Mouse (Mus musculus) thymus, adult 2 months (tissue): Measurements from ENCODE around the gene Col6a3. TPM values are rescaled to one million over a fixed set of nuclear protein-coding genes. Genes with fewer than 3 reads are reported as not detected.

Experiments
- DNase-seq: peaks from one replicate; pipeline ENCODE4 v3.0.0; 2021
- H3K27ac ChIP-seq: fragments of 200-500 bp; 2 replicates; pipeline ENCODE4 v1.5.1; 2012; ENCODE audit warnings: low read length, control low read depth; ENCODE audit not compliant: control insufficient read depth, insufficient read depth
- H3K27me3 ChIP-seq: fragments of 200-500 bp; 2 replicates; pipeline ENCODE4 v1.6.1; 2012; ENCODE audit warnings: mild to moderate bottlenecking, low read length, moderate library complexity, mixed read lengths; ENCODE audit not compliant: control insufficient read depth, insufficient read depth
- H3K36me3 ChIP-seq: fragments of 200-500 bp; 2 replicates; pipeline ENCODE4 v1.6.1; 2012; ENCODE audit warnings: mild to moderate bottlenecking, low read length, moderate library complexity; ENCODE audit not compliant: control insufficient read depth, insufficient read depth
- H3K4me1 ChIP-seq: fragments of 200-500 bp; replicated peaks from 2 replicates; pipeline ENCODE4 v1.6.1; 2012; ENCODE audit warnings: low read length; ENCODE audit not compliant: control insufficient read depth, insufficient read depth
- H3K4me3 ChIP-seq: fragments of 200-500 bp; 2 replicates; pipeline ENCODE4 v1.5.1; 2012; ENCODE audit warnings: mild to moderate bottlenecking, low read length, control low read depth, moderate library complexity; ENCODE audit not compliant: control insufficient read depth, insufficient read depth
- CTCF ChIP-seq: fragments of 200-500 bp; IDR thresholded peaks from 2 replicates; pipeline ENCODE4 v1.5.1; 2012; ENCODE audit warnings: mild to moderate bottlenecking, control low read depth, low read length, moderate library complexity, borderline replicate concordance; ENCODE audit not compliant: control insufficient read depth, poor library complexity, insufficient read depth; ENCODE audit errors: extremely low read depth
- POLR2A ChIP-seq: fragments of 200-500 bp; IDR thresholded peaks from 2 replicates; pipeline ENCODE4 v1.6.1; 2012; ENCODE audit warnings: mild to moderate bottlenecking, low read length, control low read depth, moderate library complexity; ENCODE audit not compliant: control insufficient read depth, poor library complexity, insufficient read depth; ENCODE audit errors: extremely low read depth
- WGBS: fragments of 180-500 bp; shearing (Covaris S2); methylation state at CpG from one replicate; pipeline ENCODE4 v1.1.7; 2018; 5-methylcytosine and 5-hydroxymethylcytosine counted together
- polyA plus RNA-seq: library from polyadenylated mRNA; depleted of rRNA; stranded (reverse); fragments of >200 nt; gene quantifications from 2 replicates; pipeline ENCODE4 v1.2.3, GENCODE M21; 2012

Col6a3 gene
- polyA plus RNA-seq, 1 experiment = 6.8 TPM

GRCm38 (mm10) chr1:90866734-90867133, 23.0 kb upstream of the Col6a3 start:
- Histone ChIP-seq H3K27me3 (no peaks in the 10 kb centered on the region), H3K4me1 (no peaks in the 10 kb centered on the region), H3K27ac (no peak overlapping the region), H3K36me3 (no peaks in the 10 kb centered on the region), H3K4me3 (no peak overlapping the region)
- no peak for DNase-seq
- WGBS = 88% methylated on average over 7 of the region's 7 CpGs
- TF ChIP-seq POLR2A = no peak
- TF ChIP-seq CTCF = no peak

GRCm38 (mm10) chr1:90855880-90856279, 12.1 kb upstream of the Col6a3 start:
- H3K27me3 ChIP-seq = no peaks in the 10 kb centered on the region
- 94% methylated on average over 5 of the region's 5 CpGs for WGBS
- no peak overlapping the region for H3K27ac ChIP-seq
- no peak for TF ChIP-seq POLR2A
- no peaks in the 10 kb centered on the region for H3K4me1 ChIP-seq
- H3K4me3 ChIP-seq = no peak overlapping the region
- H3K36me3 ChIP-seq = no peaks in the 10 kb centered on the region
- DNase-seq = no peak

- TF ChIP-seq CTCF (no peak), POLR2A (no peak)
- H3K36me3 ChIP-seq = no peaks in the 10 kb centered on the region
- no peak overlapping the region for H3K27ac ChIP-seq
- H3K4me3 ChIP-seq = no peak overlapping the region
- peak; percentile 37 for DNase-seq
- 44% methylated on average over 8 of the region's 8 CpGs for WGBS
- no peaks in the 10 kb centered on the region for H3K4me1 ChIP-seq
- H3K27me3 ChIP-seq = no peaks in the 10 kb centered on the region
Observed at GRCm38 (mm10) chr1:90849836-90850235, 6.1 kb upstream of the Col6a3 start.

GRCm38 (mm10) chr1:90845206-90845605, 1.4 kb upstream of the Col6a3 start:
- no peak overlapping the region for H3K4me3 ChIP-seq
- no peaks in the 10 kb centered on the region for H3K4me1 ChIP-seq
- no peaks in the 10 kb centered on the region for H3K27me3 ChIP-seq
- no peaks in the 10 kb centered on the region for H3K36me3 ChIP-seq
- 84% methylated on average over 10 of the region's 10 CpGs for WGBS
- H3K27ac ChIP-seq = no peak overlapping the region
- no peak for DNase-seq
- no peak for TF ChIP-seq CTCF
- TF ChIP-seq POLR2A = no peak

- no peak overlapping the region for H3K4me3 ChIP-seq
Observed at GRCm38 (mm10) chr1:90842789-90843587, 783 bp downstream of the Col6a3 start.

GRCm38 (mm10) chr1:90840250-90840649, 3.5 kb downstream of the Col6a3 start:
- no peaks in the 10 kb centered on the region for H3K36me3 ChIP-seq
- TF ChIP-seq POLR2A (no peak), CTCF (no peak)
- H3K4me1 ChIP-seq = no peaks in the 10 kb centered on the region
- no peak for DNase-seq
- H3K27me3 ChIP-seq = no peaks in the 10 kb centered on the region
- no peak overlapping the region for H3K27ac ChIP-seq
- H3K4me3 ChIP-seq = no peak overlapping the region
- WGBS = 21% methylated on average over 4 of the region's 4 CpGs

More at GRCm38 (mm10) chr1:90842789-90843587, 783 bp downstream of the Col6a3 start:
- H3K4me1 ChIP-seq = no peaks in the 10 kb centered on the region
- H3K36me3 ChIP-seq = no peaks in the 10 kb centered on the region
- no peaks in the 10 kb centered on the region for H3K27me3 ChIP-seq
- no peak for TF ChIP-seq POLR2A
- TF ChIP-seq CTCF = no peak
- 81% methylated on average over 9 of the region's 9 CpGs for WGBS
- H3K27ac ChIP-seq = no peak overlapping the region
- DNase-seq = no peak
